Mouse (Mus musculus) megakaryocyte progenitor cell, adult 5-6 weeks (primary cell): ENCODE measurements around the gene Hnf4a. TPM values are rescaled to one million over a fixed set of nuclear protein-coding genes. Genes with fewer than 3 reads are reported as not detected.

Experiments
- ATAC-seq: replicated peaks from 2 replicates; pipeline ENCODE4 v1.8.0; 2016; ENCODE audit warnings: mild to moderate bottlenecking, moderate TSS enrichment, inconsistent platforms; ENCODE audit not compliant: poor library complexity
- total RNA-seq, 2 experiments: library from RNA; stranded (forward) in 1 of 2; stranded (reverse) in 1 of 2; fragments of 157-497, 149-512 nt in 1 of 2; fragments of 200-1000 nt in 1 of 2; gene quantifications; 2 replicates each; pipeline versions ENCODE4 v1.2.3 to v1.2.4; 2015 to 2017

Gene Hnf4a
- total RNA-seq, 2 experiments from 2014 or later = 0.75 to 1.1 TPM

GRCm38 (mm10) chr2:163590211-163590610 lies 83.6 kb downstream of the Hnf4a start:
- ATAC-seq = peak; percentile 60

DNA sequence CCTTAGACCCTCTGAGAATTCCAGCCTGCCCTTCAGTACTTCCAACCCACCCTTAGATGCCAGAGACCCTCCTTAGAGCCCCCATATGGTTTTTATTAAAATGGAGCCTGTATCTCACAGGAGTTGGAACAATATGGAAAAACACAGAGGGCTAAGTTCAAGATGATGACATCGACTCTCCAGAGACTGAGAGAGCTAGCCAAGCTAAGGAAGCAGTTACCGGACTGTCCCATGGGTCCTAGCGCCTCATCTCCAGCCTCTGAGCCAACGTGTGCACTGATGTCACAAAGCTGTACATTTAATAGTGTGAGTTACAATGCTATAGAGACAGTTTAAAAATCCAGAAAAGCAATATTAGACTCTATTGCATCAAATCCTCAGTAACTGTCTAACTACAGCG lies 84.4 kb downstream of the Hnf4a start:
- no peak for ATAC-seq

DNA sequence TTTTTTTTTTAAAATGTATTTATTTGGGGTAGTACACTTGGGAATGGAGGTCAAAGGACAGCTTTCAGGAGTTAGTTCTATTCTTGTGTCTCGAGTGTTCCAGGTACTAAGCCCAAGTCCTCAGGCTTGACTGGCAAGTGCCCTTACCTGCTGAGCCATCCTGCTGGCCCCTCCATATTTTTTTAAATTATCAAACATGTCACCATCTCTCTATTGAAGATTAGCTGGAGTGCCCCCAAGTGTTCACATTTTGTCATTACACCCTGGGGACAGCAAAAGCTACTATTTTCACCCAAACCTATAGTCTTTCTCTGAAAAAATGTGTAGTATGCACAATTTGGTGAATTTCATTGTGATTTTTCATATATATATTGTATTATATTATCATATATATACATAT lies 85.5 kb downstream of the Hnf4a start:
- ATAC-seq = peak; percentile 41; the same call in 1 of the 2 replicates

GRCm38 (mm10) chr2:163593636-163594282 lies 87.2 kb downstream of the Hnf4a start:
- no peak for ATAC-seq

DNA sequence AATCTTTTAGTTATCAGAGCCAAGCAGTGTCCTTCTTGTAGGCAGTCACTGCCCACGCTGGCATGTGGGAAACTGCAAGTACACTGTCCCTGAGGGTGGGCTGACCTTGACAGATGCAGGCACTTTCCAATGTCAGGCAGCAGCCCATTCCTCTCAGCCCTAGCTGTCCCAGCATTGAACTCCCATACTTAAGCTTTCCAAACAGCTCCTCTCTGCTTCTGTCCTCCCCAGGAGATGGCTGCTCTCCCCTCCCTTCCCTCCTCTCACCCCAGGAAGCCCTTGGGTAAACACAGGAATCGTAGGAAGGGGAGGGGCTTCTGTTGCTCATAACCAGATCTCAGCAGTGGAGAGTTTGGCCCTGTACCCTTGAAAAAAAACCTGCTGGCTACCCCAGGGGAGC lies 88.5 kb downstream of the Hnf4a start:
- no peak for ATAC-seq

GRCm38 (mm10) chr2:163596057-163596872 lies 89.7 kb downstream of the Hnf4a start:
- ATAC-seq = peak; percentile 38

- no peak for ATAC-seq
These were observed 90.2 kb downstream of the Hnf4a start for GRCm38 (mm10) chr2:163596873-163597155.

GRCm38 (mm10) chr2:163597661-163598060 lies 91.1 kb downstream of the Hnf4a start:
- peak; percentile 76 for ATAC-seq

DNA sequence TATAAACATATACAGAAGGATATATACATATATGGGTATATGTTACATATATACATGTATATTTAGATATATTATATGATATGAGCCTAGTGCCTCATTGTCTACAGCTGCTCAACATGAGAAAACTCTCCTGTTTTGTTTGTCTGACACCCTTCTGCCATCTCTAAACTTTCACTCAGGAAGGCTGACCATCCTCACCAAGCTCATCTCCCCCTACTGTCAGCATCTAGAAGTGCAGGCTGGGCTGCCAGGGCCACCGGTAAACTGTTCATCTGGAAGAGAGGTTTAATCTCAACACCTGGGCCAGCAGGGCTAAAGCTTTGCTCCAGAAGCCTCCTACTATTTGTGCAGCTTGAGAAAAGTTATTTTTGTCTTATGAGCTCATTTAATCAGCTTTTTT lies 92.6 kb downstream of the Hnf4a start:
- peak; percentile 57 for ATAC-seq

DNA sequence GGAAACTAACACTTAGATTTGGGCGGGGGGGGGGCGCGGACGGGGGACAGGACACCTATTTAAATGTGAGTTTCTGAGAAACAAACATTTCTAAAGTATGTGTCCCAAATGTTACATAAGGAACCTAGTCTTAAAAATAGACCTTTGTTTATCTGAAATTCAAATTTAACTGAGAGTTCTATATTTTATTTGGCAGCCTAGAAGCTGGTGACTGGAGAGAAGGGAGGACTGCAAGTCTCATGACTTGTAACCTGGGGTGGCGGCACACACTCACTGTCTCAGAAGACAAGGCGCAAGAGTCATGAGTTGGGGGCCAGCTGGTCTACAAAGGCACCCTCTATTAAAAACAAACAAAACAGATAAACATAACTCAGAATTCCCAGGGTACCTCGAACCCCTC lies 94.5 kb downstream of the Hnf4a start:
- no peak for ATAC-seq

- no peak for ATAC-seq
These were observed 95.1 kb downstream of the Hnf4a start for GRCm38 (mm10) chr2:163601712-163602100.

DNA sequence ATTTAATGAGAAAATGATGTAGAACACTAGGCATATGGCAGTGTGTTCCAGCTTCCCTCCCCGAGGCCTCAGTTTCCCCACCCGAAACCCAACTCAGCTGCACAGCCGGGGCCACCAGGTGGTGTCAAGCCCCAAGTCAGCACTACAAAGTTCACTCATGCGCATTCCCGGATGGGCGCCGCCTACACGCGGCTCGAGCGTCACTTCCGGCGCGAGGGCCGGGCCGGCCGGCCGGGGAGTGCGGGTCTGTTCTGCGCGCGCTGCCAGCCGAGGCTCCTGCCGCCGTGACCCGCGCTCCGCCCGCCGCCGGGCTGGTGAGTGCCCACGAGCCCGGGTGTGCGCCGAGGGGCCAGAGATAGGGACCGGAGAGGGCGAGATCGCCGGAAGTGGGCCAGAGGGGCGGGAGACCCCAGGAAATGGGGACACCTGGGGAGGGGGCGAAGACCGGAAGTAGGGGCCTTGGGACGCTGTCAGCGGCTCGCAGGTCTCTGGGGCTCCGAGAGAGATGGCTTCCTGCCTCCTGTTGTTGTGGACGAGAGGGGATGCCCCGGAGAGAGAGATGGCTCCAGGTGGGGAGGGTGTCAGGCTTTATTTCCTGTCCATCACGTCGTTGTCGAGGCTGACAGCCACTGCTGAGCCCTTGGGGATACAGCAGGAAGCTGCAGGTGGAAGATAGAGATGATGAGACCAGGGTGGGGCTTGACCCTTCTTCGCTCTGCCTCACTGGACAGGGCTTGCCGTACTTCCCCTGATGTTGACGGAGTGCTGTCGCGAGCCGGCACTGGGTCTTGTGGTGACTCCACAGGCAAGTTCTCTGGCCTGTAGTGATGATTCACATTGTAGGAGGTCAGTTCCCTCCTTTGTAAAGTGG lies 95.7 kb downstream of the Hnf4a start, which contains the start of gene Ttpal:
Gene Ttpal (plus strand): TSS at position 214 of the 871 bp plus-strand sequence.
- ATAC-seq = peak; percentile 83

DNA sequence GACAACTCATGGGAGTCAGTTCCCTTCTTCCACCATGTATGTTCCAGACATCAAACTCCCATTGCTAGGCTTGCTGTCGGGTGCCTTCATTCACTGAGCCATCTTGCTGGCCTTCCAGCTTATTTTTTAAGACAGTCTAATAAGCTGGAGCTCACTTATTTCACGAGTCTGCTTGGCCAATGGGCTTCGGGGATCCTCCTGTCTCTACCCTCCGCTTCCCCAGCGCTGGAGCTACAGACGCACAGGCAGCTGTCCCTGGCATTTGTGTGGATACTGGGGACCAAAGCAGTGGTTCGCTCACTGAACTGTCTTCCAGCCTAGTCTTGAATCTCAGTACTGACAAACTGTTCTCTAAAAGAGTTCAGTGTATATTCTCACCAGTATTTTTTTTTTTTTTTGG lies 99.6 kb downstream of the Hnf4a start:
- no peak for ATAC-seq

DNA sequence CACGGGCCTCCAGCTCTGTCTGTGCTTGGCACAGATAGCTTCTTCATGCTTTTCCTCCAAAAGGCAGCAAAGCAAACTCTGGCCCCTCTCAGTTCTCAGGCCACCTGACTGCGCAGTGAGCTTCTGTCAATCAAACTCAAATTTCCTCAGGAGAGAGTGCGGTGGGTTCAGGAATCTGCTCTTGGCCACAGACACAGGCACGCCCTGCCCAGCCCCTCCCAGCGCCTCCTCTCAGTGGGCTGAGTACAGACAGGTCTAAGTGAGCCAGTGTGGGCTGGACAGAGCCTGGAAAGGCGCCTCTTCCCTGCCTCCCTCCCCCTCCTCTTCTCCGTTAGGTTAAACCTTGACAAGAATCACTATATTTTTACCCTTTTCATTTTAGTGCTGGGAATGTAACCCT lies 101.4 kb downstream of the Hnf4a start:
- ATAC-seq = no peak

DNA sequence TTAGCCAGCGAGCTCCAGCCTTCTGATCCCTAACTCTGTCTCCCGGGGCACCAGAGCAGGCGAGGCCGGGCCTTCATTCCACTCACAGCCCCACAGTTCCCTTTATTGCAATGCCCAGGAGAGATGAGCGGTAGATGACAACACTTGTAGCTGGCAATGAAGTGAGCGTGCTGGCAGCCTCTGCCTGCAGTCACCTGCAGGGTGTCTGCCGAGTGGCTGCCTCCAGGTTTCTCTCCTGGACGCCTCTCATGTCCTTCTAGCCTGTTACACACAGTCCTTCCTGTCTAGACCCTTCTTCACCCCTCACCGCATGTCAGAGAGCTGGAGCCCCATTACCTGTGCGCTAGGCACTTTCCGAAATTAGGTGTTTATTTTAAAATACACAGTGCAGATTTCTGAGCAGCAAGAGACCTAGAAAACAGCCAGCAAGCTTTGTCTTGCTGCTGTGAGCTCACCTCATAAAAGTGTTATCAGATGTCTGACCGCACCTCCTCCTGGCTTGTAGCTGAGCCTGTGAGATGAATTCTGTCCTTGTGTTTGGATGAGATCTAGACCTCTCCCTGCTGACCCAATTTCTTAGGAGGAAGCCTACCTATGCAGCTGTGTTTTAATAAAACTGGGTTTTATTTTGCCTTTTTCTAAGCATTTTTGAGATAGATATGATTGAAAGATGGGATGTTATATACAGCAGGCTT lies 102.8 kb downstream of the Hnf4a start:
- ATAC-seq = no peak

- no peak for ATAC-seq
These were observed 104.6 kb downstream of the Hnf4a start for GRCm38 (mm10) chr2:163611176-163611575.

DNA sequence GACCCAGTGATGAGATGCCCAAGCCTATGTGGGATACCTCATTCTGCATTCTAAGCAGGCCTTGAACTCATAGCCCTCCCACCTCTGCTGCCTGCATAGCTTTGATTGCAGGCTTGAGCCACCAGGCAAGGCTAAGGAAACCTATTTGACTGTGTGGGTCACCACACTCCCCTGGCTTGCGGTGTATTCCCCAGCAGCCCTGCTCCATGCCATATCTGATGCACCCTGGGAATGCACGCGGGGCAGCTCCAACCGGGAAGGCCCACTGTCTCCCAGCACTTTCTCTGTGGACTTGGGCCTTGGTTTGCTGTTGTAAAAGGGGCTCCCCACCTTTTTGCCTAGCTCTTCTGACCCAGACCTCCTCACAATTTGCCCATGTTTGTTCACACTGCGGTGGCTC lies 106.6 kb downstream of the Hnf4a start:
- no peak for ATAC-seq

GRCm38 (mm10) chr2:163613990-163614389 lies 107.4 kb downstream of the Hnf4a start:
- ATAC-seq = no peak

DNA sequence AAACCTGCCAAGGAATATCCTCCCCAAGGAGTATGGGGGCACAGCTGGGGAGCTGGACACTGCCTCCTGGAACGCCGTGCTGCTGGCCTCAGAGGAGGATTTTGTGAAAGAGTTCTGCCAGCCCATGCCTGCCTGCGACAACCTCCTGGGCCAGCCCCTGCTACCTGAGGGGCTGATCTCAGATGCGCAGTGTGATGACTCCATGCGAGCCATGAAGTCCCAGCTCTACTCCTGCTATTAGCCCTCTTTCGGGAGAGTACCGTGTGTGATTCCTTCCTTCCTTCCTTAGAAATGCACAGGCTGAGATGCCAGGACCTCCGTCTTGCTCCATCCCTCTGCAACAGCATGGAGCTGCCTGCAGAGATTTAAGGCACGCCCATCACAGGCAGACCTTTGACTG lies 108.8 kb downstream of the Hnf4a start:
- ATAC-seq = no peak

GRCm38 (mm10) chr2:163615906-163616651 lies 109.5 kb downstream of the Hnf4a start:
- ATAC-seq = 0 out of 2 replicates have a peak, but pooled peaks have one; percentile 3
